Mouse (Mus musculus) liver, embryonic 14.5 days (tissue): ENCODE results near the gene Abl1.

Experiments used
- CTCF ChIP-seq: IDR thresholded peaks from 2 replicates; pipeline ENCODE4 v1.5.1; 2016; ENCODE audit warnings: antibody characterized with exemption, low read depth, control low read depth
- EP300 ChIP-seq: IDR thresholded peaks from 2 replicates; pipeline ENCODE4 v1.6.1; 2016; ENCODE audit warnings: antibody characterized with exemption, low read depth

GRCm38 (mm10) chr2:31698209-31698608, 10.0 kb downstream of the Abl1 start:
- TF ChIP-seq CTCF (0 out of 2 replicates have a peak, but pooled peaks have one; percentile 39), EP300 (no peak)
